Mouse (Mus musculus): Measurements from ENCODE around the gene Pla2g1b. TPM values are rescaled to one million over a fixed set of nuclear protein-coding genes. Genes with fewer than 3 reads are reported as not detected.

The Pla2g1b gene
- polyA plus RNA-seq, 1 experiment from 2014 or later: not detected

GRCm38 (mm10) chr5:115475337-115476106 lies 9.5 kb downstream of the Pla2g1b start:
- Histone ChIP-seq H3K4me1 (peaks cover 17% of the 10 kb centered on the region), H3K36me3 (peaks cover 17% of the 10 kb centered on the region), H3K9me3 (no peaks in the 10 kb centered on the region), H3K27me3 (peaks cover 7% of the 10 kb centered on the region), H3K4me3 (peak overlapping the region; percentile 41), H3K27ac (peak overlapping the region; percentile 33; the same call in 1 of the 2 replicates), H3K9ac (peak overlapping the region; percentile 66), H3K4me2 (peak overlapping the region; percentile 58)
- ATAC-seq (ENCODE audit: insufficient number of reproducible peaks, insufficient read depth, low FRiP score, low TSS enrichment, low read depth): peak; percentile 70
- WGBS: 10% methylated on average over 22 of the region's 22 CpGs

- Histone ChIP-seq H3K4me1 (peaks cover 17% of the 10 kb centered on the region), H3K4me3 (peak overlapping the region; percentile 41), H3K27me3 (peaks cover 11% of the 10 kb centered on the region), H3K9ac (peak overlapping the region; percentile 66), H3K27ac (peak overlapping the region; percentile 33; the same call in 1 of the 2 replicates), H3K9me3 (no peaks in the 10 kb centered on the region), H3K4me2 (peak overlapping the region; percentile 58), H3K36me3 (peaks cover 20% of the 10 kb centered on the region)
- 31% methylated on average over 12 of the region's 12 CpGs for WGBS
- ATAC-seq (ENCODE audit: insufficient number of reproducible peaks, insufficient read depth, low FRiP score, low TSS enrichment, low read depth): 0 out of 2 replicates have a peak, but pooled peaks have one; percentile 21
Observed at GRCm38 (mm10) chr5:115476107-115476727, 10.2 kb downstream of the Pla2g1b start.

- Histone ChIP-seq H3K27ac (no peak overlapping the region), H3K4me2 (peak overlapping the region; percentile 56; the same call in 1 of the 2 replicates), H3K9me3 (no peaks in the 10 kb centered on the region), H3K4me3 (no peak overlapping the region), H3K9ac (0 out of 2 replicates have a peak overlapping the region, but pooled peaks have one; percentile 3), H3K27me3 (peaks cover 28% of the 10 kb centered on the region), H3K36me3 (peaks cover 24% of the 10 kb centered on the region), H3K4me1 (peaks cover 29% of the 10 kb centered on the region)
- ATAC-seq (ENCODE audit: insufficient number of reproducible peaks, insufficient read depth, low FRiP score, low TSS enrichment, low read depth): no peak
- 34% methylated on average over 15 of the region's 15 CpGs for WGBS
Observed at GRCm38 (mm10) chr5:115479561-115479960, 13.5 kb downstream of the Pla2g1b start.

GRCm38 (mm10) chr5:115480101-115480500 lies 14.0 kb downstream of the Pla2g1b start:
- 18% methylated on average over 27 of the region's 27 CpGs for WGBS
- peaks cover 33% of the 10 kb centered on the region for H3K4me1 ChIP-seq
- peak overlapping the region; percentile 54; the same call in 1 of the 2 replicates for H3K9ac ChIP-seq
- peak overlapping the region; percentile 56 for H3K4me2 ChIP-seq
- H3K27me3 ChIP-seq: peaks cover 28% of the 10 kb centered on the region
- H3K4me3 ChIP-seq: peak overlapping the region; percentile 32
- ATAC-seq (ENCODE audit: insufficient number of reproducible peaks, insufficient read depth, low FRiP score, low TSS enrichment, low read depth): no peak
- H3K27ac ChIP-seq: no peak overlapping the region
- H3K9me3 ChIP-seq: no peaks in the 10 kb centered on the region
- peaks cover 24% of the 10 kb centered on the region for H3K36me3 ChIP-seq

GRCm38 (mm10) chr5:115482390-115483265 lies 16.6 kb downstream of the Pla2g1b start:
- H3K36me3 ChIP-seq: peaks cover 17% of the 10 kb centered on the region
- H3K4me3 ChIP-seq: peak overlapping the region; percentile 15
- H3K27me3 ChIP-seq: peaks cover 28% of the 10 kb centered on the region
- H3K9me3 ChIP-seq: no peaks in the 10 kb centered on the region
- H3K4me2 ChIP-seq: peak overlapping the region; percentile 40
- peak overlapping the region; percentile 44 for H3K9ac ChIP-seq
- 28% methylated on average over 38 of the region's 38 CpGs for WGBS
- ATAC-seq (ENCODE audit: insufficient number of reproducible peaks, insufficient read depth, low FRiP score, low TSS enrichment, low read depth): no peak
- peaks cover 24% of the 10 kb centered on the region for H3K4me1 ChIP-seq
- no peak overlapping the region for H3K27ac ChIP-seq

GRCm38 (mm10) chr5:115483385-115483784 lies 17.3 kb downstream of the Pla2g1b start:
- ATAC-seq (ENCODE audit: insufficient number of reproducible peaks, insufficient read depth, low FRiP score, low TSS enrichment, low read depth): no peak
- Histone ChIP-seq H3K9me3 (no peaks in the 10 kb centered on the region), H3K4me1 (peaks cover 25% of the 10 kb centered on the region), H3K27ac (no peak overlapping the region), H3K36me3 (peaks cover 12% of the 10 kb centered on the region; the same call in 1 of the 2 replicates), H3K4me2 (peak overlapping the region; percentile 71; the same call in 1 of the 2 replicates), H3K4me3 (no peak overlapping the region), H3K9ac (no peak overlapping the region), H3K27me3 (peaks cover 28% of the 10 kb centered on the region)
- WGBS: 29% methylated on average over 6 of the region's 6 CpGs

- ATAC-seq (ENCODE audit: insufficient number of reproducible peaks, insufficient read depth, low FRiP score, low TSS enrichment, low read depth): peak; percentile 77
- H3K4me3 ChIP-seq: peak within 1 kb of the TSS; percentile 52
- H3K36me3 ChIP-seq: peaks cover 12% of the 10 kb centered on the region; the same call in 1 of the 2 replicates
- no peaks in the 10 kb centered on the region for H3K9me3 ChIP-seq
- H3K4me2 ChIP-seq: peak within 1 kb of the TSS; percentile 71
- peak within 1 kb of the TSS; percentile 74 for H3K9ac ChIP-seq
- peaks cover 29% of the 10 kb centered on the region for H3K4me1 ChIP-seq
- peaks cover 28% of the 10 kb centered on the region for H3K27me3 ChIP-seq
- H3K27ac ChIP-seq: peak within 1 kb of the TSS; percentile 84
- 7% methylated on average over 30 of the region's 30 CpGs for WGBS
Observed at GRCm38 (mm10) chr5:115483947-115484920, 18.2 kb downstream of the Pla2g1b start, which contains the start of gene Sirt4. Sirt4 (minus strand) TSS chr5:115484725.

- peak overlapping the region; percentile 71 for H3K4me2 ChIP-seq
- H3K27me3 ChIP-seq: peaks cover 25% of the 10 kb centered on the region
- ATAC-seq (ENCODE audit: insufficient number of reproducible peaks, insufficient read depth, low FRiP score, low TSS enrichment, low read depth): no peak
- peak overlapping the region; percentile 52 for H3K4me3 ChIP-seq
- H3K4me1 ChIP-seq: peaks cover 26% of the 10 kb centered on the region
- peak overlapping the region; percentile 74; the same call in 1 of the 2 replicates for H3K9ac ChIP-seq
- WGBS: 69% methylated on average over 5 of the region's 5 CpGs
- 0 out of 2 replicates have a peak, but pooled peaks cover 7% of the 10 kb centered on the region for H3K36me3 ChIP-seq
- H3K27ac ChIP-seq: no peak overlapping the region; the same call in 1 of the 2 replicates
- H3K9me3 ChIP-seq: no peaks in the 10 kb centered on the region
Observed at GRCm38 (mm10) chr5:115484996-115485395, 18.9 kb downstream of the Pla2g1b start.

- H3K9ac ChIP-seq: no peak overlapping the region
- H3K9me3 ChIP-seq: no peaks in the 10 kb centered on the region
- ATAC-seq (ENCODE audit: insufficient number of reproducible peaks, insufficient read depth, low FRiP score, low TSS enrichment, low read depth): no peak
- peaks cover 24% of the 10 kb centered on the region for H3K4me1 ChIP-seq
- H3K4me3 ChIP-seq: no peak overlapping the region
- H3K4me2 ChIP-seq: no peak overlapping the region
- no peak overlapping the region for H3K27ac ChIP-seq
- 79% methylated on average over 18 of the region's 18 CpGs for WGBS
- H3K36me3 ChIP-seq: 0 out of 2 replicates have a peak, but pooled peaks cover 7% of the 10 kb centered on the region
- peaks cover 21% of the 10 kb centered on the region for H3K27me3 ChIP-seq
Observed at GRCm38 (mm10) chr5:115485489-115486205, 19.6 kb downstream of the Pla2g1b start.
